Comparison of ENCODE assay signal across 15 mouse cellular contexts in the genomic region with DNA sequence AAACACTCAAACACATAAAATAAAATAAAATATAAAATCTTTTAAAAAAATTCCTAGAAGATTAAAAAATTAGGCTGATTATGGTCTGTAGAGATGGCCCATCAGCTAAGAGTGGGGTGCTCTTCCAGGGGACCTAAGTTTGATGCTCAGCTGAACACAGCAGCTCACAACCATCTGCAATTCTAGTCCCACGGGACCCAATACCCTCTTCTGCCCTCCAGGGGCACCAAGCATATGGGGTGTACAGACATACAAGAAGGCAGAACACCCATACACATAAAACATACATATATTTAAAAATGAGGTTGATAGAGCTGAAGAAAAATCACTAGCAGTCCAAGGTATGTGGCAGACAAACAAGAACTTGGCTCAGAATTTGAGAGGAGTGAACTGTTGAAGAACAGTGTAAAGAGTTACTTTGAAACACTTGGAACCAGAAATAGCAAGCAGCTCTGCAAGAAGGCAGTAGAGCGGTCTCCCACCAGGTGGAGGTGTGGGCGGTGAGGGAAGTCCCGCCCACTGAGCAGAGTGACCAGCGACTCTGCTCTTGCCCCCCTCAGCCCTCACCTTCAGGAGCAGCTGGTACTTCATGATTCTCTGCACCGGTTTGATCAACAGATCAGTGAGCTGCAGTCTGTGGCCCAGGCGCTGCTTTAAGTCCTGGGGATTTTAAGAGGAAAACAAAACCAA.
DNase-seq lines count a peak whose midpoint lies in the region; ATAC-seq and TF ChIP-seq lines count a peak whose summit lies in the region.
"Had no signal": no experiment of that assay in that cellular context is flagged by ENCODE, and none has a peak within 500 bp of the region (broad histone marks: within the 10 kb centered on the region; RNA-seq: fewer than 3 reads in every experiment).

No protein-coding gene starts in this region.

- no peak overlapping the region for H3K4me2 ChIP-seq in kidney, postnatal 0 days (ENCODE audit: low read length)
- H3K4me2 ChIP-seq in lung, embryonic 16.5 days (ENCODE audit: low read depth, low read length) = no peak overlapping the region
- H3K4me2 ChIP-seq in midbrain, embryonic 15.5 days = no peak overlapping the region
- H3K4me2 ChIP-seq: liver, embryonic 11.5 days had no signal

- no peak for ATAC-seq in kidney, postnatal 0 days (replicated peaks; ENCODE audit: low FRiP score, low read depth)
- peak; percentile 69 for ATAC-seq in lung, embryonic 16.5 days (ENCODE audit: low read depth)
- no peak for ATAC-seq in midbrain, embryonic 15.5 days (replicated peaks)

- H3K27ac ChIP-seq in kidney, postnatal 0 days = no peak overlapping the region
- peak overlapping the region; percentile 68 for H3K27ac ChIP-seq in spleen, adult 2 months (ENCODE audit: insufficient read depth, low read length)
- no peak overlapping the region for H3K27ac ChIP-seq in lung, embryonic 16.5 days (ENCODE audit: low read length)
- H3K27ac ChIP-seq in midbrain, embryonic 15.5 days = no peak overlapping the region
- H3K27ac ChIP-seq: hindbrain, postnatal 0 days had no signal

- no peaks in the 10 kb centered on the region for H3K4me1 ChIP-seq in kidney, postnatal 0 days (replicated peaks; ENCODE audit: insufficient read depth, low read length)
- H3K4me1 ChIP-seq in spleen, adult 2 months (ENCODE audit: control insufficient read depth, insufficient read depth, insufficient read length) = peaks cover 14% of the 10 kb centered on the region; the same call in 1 of the 2 replicates
- H3K4me1 ChIP-seq in lung, embryonic 16.5 days (replicated peaks; ENCODE audit: control insufficient read depth, insufficient read depth, low read length) = peaks cover 3% of the 10 kb centered on the region; the same call in 1 of the 2 replicates
- peaks cover 5% of the 10 kb centered on the region; the same call in 1 of the 2 replicates for H3K4me1 ChIP-seq in midbrain, embryonic 15.5 days

- no peak overlapping the region for H3K4me3 ChIP-seq in kidney, postnatal 0 days (replicated peaks; ENCODE audit: low read depth, low read length)
- no peak overlapping the region for H3K4me3 ChIP-seq in spleen, adult 2 months (ENCODE audit: extremely low read depth, insufficient read depth, insufficient read length)
- no peak overlapping the region for H3K4me3 ChIP-seq in lung, embryonic 16.5 days (ENCODE audit: low read length)
- no peak overlapping the region for H3K4me3 ChIP-seq in midbrain, embryonic 15.5 days

- peak; percentile 30; the same call in 1 of the 2 replicates for TF ChIP-seq CTCF in kidney, postnatal 0 days (IDR thresholded peaks at IDR 0.05; ENCODE audit: low read depth)
- peak; percentile 19; the same call in 1 of the 2 replicates for TF ChIP-seq CTCF in spleen, adult 2 months (IDR thresholded peaks at IDR 0.05; ENCODE audit: extremely low read depth, insufficient read depth, insufficient read length, insufficient replicate concordance)

- H3K9ac ChIP-seq in kidney, postnatal 0 days (ENCODE audit: low read depth, low read length) = no peak overlapping the region
- no peak overlapping the region for H3K9ac ChIP-seq in lung, embryonic 16.5 days (ENCODE audit: low read length)
- no peak overlapping the region for H3K9ac ChIP-seq in midbrain, embryonic 15.5 days

- H3K27me3 ChIP-seq in kidney, postnatal 0 days (ENCODE audit: insufficient read depth, low read length) = no peaks in the 10 kb centered on the region
- H3K27me3 ChIP-seq in spleen, adult 2 months (ENCODE audit: control insufficient read depth, insufficient read depth, low read length) = no peaks in the 10 kb centered on the region
- H3K27me3 ChIP-seq in lung, embryonic 16.5 days (ENCODE audit: control insufficient read depth, insufficient read depth, low read depth, low read length) = no peaks in the 10 kb centered on the region
- H3K27me3 ChIP-seq in midbrain, embryonic 15.5 days (replicated peaks) = no peaks in the 10 kb centered on the region

- TF ChIP-seq POLR2A in spleen, adult 2 months (IDR thresholded peaks at IDR 0.05; ENCODE audit: low read depth, low read length) = no peak

- DNase-seq in kidney, postnatal 0 days (ENCODE audit: low spot score) = no peak
- DNase-seq in kidney, postnatal 36 days = no peak
- DNase-seq in spleen, adult 2 months (ENCODE audit: low read depth in 1 of 2, low spot score in 2 of 2) = peak; percentile 41 to 55
- no peak for DNase-seq in spleen, adult 12 weeks (ENCODE audit: low spot score)
- DNase-seq in testis, postnatal 14 days (ENCODE audit: low spot score) = peak; percentile 73
- no peak for DNase-seq in heart, postnatal 14 days
- DNase-seq: cerebellum, adult 8-10 months; gastrocnemius, postnatal 14 days; heart, postnatal 10 days; kidney, adult 8-10 months; thymus, postnatal 4 days had no signal

- peaks cover 54% of the 10 kb centered on the region for H3K36me3 ChIP-seq in kidney, postnatal 0 days (ENCODE audit: insufficient read depth, low read length)
- peaks cover 2% of the 10 kb centered on the region for H3K36me3 ChIP-seq in spleen, adult 2 months (ENCODE audit: control insufficient read depth, insufficient read depth, low read length)
- peaks cover 28% of the 10 kb centered on the region for H3K36me3 ChIP-seq in lung, embryonic 16.5 days (ENCODE audit: control insufficient read depth, insufficient read depth, low read length)
- peaks cover 46% of the 10 kb centered on the region for H3K36me3 ChIP-seq in midbrain, embryonic 15.5 days (replicated peaks)

- WGBS in kidney, postnatal 0 days = 71% methylated on average over 7 of the region's 7 CpGs
- WGBS in spleen, adult 2 months = 44% methylated on average over 7 of the region's 7 CpGs
- 59% methylated on average over 7 of the region's 7 CpGs for WGBS in lung, embryonic 16.5 days
- 87% methylated on average over 7 of the region's 7 CpGs for WGBS in midbrain, embryonic 15.5 days

- no peaks in the 10 kb centered on the region for H3K9me3 ChIP-seq in kidney, postnatal 0 days (replicated peaks; ENCODE audit: low read length)
- H3K9me3 ChIP-seq in lung, embryonic 16.5 days (ENCODE audit: control insufficient read depth, low read length) = no peaks in the 10 kb centered on the region
- H3K9me3 ChIP-seq in midbrain, embryonic 15.5 days = no peaks in the 10 kb centered on the region

- intact Hi-C loops in heart, postnatal 14 days (cut with DNase I) = no loop called here

Comparison
In these comparisons a context has a peak if more than half of its experiments do, and no peak if none do; other contexts are left out.
1. DNase-seq: peak in spleen, adult 2 months (2 of 2) and testis, postnatal 14 days (single experiment); none in kidney, postnatal 0 days (single experiment), kidney, postnatal 36 days (0 of 2), spleen, adult 12 weeks (single experiment) and heart, postnatal 14 days (0 of 2).